Mouse (Mus musculus): ENCODE data around the gene Tmem150a. TPM values are rescaled to one million over a fixed set of nuclear protein-coding genes. Genes with fewer than 3 reads are reported as not detected.

Gene Tmem150a
- polyA plus RNA-seq, 1 experiment from 2014 or later, result 32.5 TPM

DNA sequence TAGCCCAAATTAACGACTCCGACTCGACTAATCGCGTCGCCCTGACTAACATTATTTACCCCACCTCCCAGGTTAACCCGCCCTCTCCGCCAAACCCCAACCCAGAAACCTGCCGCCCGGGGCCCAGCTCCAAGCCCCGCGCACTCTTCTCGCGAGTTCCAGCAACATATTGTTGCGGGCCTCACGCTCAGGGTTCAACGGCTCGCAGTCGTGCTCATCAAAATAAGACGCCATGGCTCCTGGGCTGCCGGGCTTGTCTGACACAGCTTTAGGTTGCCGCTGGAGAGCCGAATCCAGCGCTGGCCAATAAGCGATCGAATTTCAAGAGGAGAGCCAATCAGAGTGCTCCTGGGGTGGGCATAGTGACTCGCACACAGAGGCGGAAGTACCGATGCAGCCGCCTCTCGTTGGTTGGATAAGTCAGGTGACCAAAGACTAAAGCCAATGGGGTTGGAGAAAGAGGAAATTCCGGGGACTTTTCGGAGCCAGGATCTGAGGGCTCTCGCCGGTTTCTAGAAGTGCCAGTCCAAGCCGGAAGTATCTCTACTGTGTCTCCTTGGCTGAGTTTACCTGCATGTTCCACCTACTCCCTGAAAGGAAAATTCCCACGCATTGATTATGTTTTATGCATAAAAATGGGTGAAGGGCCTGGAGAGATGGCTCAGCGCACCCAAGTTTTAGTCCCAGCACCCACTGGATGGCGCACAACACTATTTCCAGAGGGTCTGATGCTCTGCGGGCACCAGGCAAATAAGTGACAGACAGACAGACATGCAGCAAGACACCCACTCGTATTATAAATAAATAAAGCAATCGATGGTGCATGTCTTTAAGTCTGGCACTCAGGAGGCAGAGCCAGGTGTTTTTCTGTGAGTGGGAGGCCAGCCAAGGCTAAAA, 7.1 kb downstream of the Tmem150a start:
- H3K27ac ChIP-seq, result peak overlapping the region; percentile 89
- peak overlapping the region; percentile 80 for H3K4me3 ChIP-seq (replicated peaks)
- peaks cover 31% of the 10 kb centered on the region for H3K36me3 ChIP-seq
- peak overlapping the region; percentile 82 for H3K4me2 ChIP-seq
- H3K4me1 ChIP-seq (replicated peaks), result peaks cover 56% of the 10 kb centered on the region
- 0 out of 2 replicates have a peak, but pooled peaks cover 2% of the 10 kb centered on the region for H3K27me3 ChIP-seq
- peak; percentile 96 for DNase-seq
- peak; percentile 94 for ATAC-seq (ENCODE audit: low read depth)
- peak overlapping the region; percentile 83 for H3K9ac ChIP-seq
- H3K9me3 ChIP-seq (replicated peaks), result no peaks in the 10 kb centered on the region
- WGBS (ENCODE audit: insufficient replicate concordance), result under 1% methylated on average over 42 of the region's 42 CpGs

- Histone ChIP-seq H3K9ac (no peak overlapping the region), H3K36me3 (peaks cover 29% of the 10 kb centered on the region), H3K4me1 (replicated peaks) (peaks cover 40% of the 10 kb centered on the region), H3K27ac (no peak overlapping the region), H3K9me3 (replicated peaks) (no peaks in the 10 kb centered on the region), H3K4me3 (replicated peaks) (no peak overlapping the region), H3K27me3 (no peaks in the 10 kb centered on the region), H3K4me2 (no peak overlapping the region)
- no peak for ATAC-seq (ENCODE audit: low read depth)
- DNase-seq, result no peak
- WGBS (ENCODE audit: insufficient replicate concordance), result 41% methylated on average over 7 of the region's 7 CpGs
Measured at GRCm38 (mm10) chr6:72364009-72364408, 8.8 kb downstream of the Tmem150a start.

GRCm38 (mm10) chr6:72364985-72365384, 9.7 kb downstream of the Tmem150a start:
- DNase-seq (no peak), ATAC-seq (ENCODE audit: low read depth) (no peak)
- Histone ChIP-seq H3K4me1 (replicated peaks) (peaks cover 37% of the 10 kb centered on the region), H3K4me3 (replicated peaks) (no peak overlapping the region), H3K27me3 (no peaks in the 10 kb centered on the region), H3K36me3 (peaks cover 28% of the 10 kb centered on the region), H3K9ac (no peak overlapping the region), H3K4me2 (no peak overlapping the region), H3K27ac (no peak overlapping the region), H3K9me3 (replicated peaks) (no peaks in the 10 kb centered on the region)
- 52% methylated on average over 6 of the region's 6 CpGs for WGBS (ENCODE audit: insufficient replicate concordance)

DNA sequence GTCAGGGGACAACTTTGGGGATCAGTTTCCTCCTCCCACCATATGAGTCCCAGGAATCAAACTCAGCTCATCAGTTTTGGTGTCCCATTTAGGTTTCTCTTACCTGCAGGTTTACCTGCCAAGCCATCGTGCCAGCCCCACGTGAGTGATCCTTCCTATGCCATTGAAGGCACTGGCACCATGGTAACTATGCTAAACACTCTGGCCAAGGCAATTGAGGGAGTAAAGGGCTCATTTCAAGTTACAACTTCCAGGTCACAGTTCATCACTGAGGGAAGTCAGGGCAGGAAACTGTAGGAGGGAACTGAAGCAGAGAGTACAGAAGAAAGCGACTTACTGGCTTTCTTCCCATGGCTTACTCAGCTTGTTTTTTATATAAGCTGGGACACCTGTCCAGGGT, 11.1 kb downstream of the Tmem150a start:
- Histone ChIP-seq H3K9ac (no peak overlapping the region), H3K27me3 (no peaks in the 10 kb centered on the region), H3K4me3 (replicated peaks) (no peak overlapping the region), H3K36me3 (peaks cover 25% of the 10 kb centered on the region), H3K4me1 (replicated peaks) (peaks cover 37% of the 10 kb centered on the region), H3K4me2 (no peak overlapping the region), H3K9me3 (replicated peaks) (no peaks in the 10 kb centered on the region), H3K27ac (no peak overlapping the region)
- WGBS (ENCODE audit: insufficient replicate concordance), result 69% methylated on average over 3 of the region's 3 CpGs
- no peak for DNase-seq
- no peak for ATAC-seq (ENCODE audit: low read depth)

DNA sequence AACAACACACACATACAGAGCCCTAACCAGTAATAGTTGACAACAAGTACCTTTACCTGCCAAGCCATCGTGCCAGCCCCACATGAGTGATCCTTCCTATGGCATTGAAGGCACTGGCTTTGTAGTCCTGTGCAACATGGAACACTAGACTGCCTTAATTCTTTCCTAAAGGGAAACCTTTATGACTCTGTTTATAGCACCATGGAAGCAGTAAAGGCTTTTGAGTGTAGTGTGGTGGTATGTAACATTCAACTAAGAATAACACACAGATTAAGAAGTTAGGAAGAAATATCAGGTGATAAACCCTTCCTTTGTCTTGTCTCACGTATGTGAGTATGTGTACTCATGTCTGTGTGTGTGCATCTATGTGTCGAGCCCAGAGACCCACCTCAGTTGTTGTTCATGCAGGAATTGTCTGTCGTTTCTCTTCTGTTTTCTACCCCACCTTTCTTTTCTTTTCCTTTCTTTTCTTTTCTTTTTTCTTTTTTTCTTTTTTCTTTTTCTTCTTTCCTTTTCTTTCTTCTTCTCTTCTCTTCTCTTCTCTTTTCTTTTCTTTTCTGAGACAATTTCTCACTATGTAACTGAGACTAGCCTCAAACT, 11.7 kb downstream of the Tmem150a start, which contains the start of gene Rnf181:
TSS of gene Rnf181 (minus strand) at position 113 of the 600 bp plus-strand sequence.
- no peak within 1 kb of the TSS for H3K9ac ChIP-seq
- H3K4me3 ChIP-seq (replicated peaks), result no peak within 1 kb of the TSS
- no peaks in the 10 kb centered on the region for H3K27me3 ChIP-seq
- H3K36me3 ChIP-seq, result peaks cover 25% of the 10 kb centered on the region
- no peak for ATAC-seq (ENCODE audit: low read depth)
- 69% methylated on average over 4 of the region's 4 CpGs for WGBS (ENCODE audit: insufficient replicate concordance)
- no peak within 1 kb of the TSS for H3K27ac ChIP-seq
- H3K9me3 ChIP-seq (replicated peaks), result no peaks in the 10 kb centered on the region
- H3K4me2 ChIP-seq, result no peak within 1 kb of the TSS
- no peak for DNase-seq
- H3K4me1 ChIP-seq (replicated peaks), result peaks cover 37% of the 10 kb centered on the region

- Histone ChIP-seq H3K9ac (no peak overlapping the region), H3K4me3 (replicated peaks) (no peak overlapping the region), H3K4me1 (replicated peaks) (peaks cover 42% of the 10 kb centered on the region), H3K27me3 (no peaks in the 10 kb centered on the region), H3K36me3 (peaks cover 25% of the 10 kb centered on the region), H3K27ac (no peak overlapping the region), H3K9me3 (replicated peaks) (no peaks in the 10 kb centered on the region), H3K4me2 (no peak overlapping the region)
- ATAC-seq (ENCODE audit: low read depth) (no peak), DNase-seq (no peak)
- WGBS (ENCODE audit: insufficient replicate concordance), result 74% methylated on average over 4 of the region's 4 CpGs
Measured at GRCm38 (mm10) chr6:72367460-72367974, 12.3 kb downstream of the Tmem150a start.

- no peak overlapping the region for H3K4me3 ChIP-seq (replicated peaks)
- no peak for DNase-seq
- peaks cover 25% of the 10 kb centered on the region for H3K36me3 ChIP-seq
- H3K9me3 ChIP-seq (replicated peaks), result no peaks in the 10 kb centered on the region
- H3K27ac ChIP-seq, result peak overlapping the region; percentile 40; the same call in 1 of the 2 replicates
- ATAC-seq (ENCODE audit: low read depth), result no peak
- no peaks in the 10 kb centered on the region for H3K27me3 ChIP-seq
- H3K4me2 ChIP-seq, result no peak overlapping the region
- peaks cover 50% of the 10 kb centered on the region for H3K4me1 ChIP-seq (replicated peaks)
- H3K9ac ChIP-seq, result no peak overlapping the region
- 75% methylated on average over 4 of the region's 4 CpGs for WGBS (ENCODE audit: insufficient replicate concordance)
Measured at GRCm38 (mm10) chr6:72369557-72369956, 14.3 kb downstream of the Tmem150a start.

- Histone ChIP-seq H3K27ac (peak overlapping the region; percentile 50; the same call in 1 of the 2 replicates), H3K4me1 (replicated peaks) (peaks cover 56% of the 10 kb centered on the region), H3K9ac (no peak overlapping the region), H3K9me3 (replicated peaks) (no peaks in the 10 kb centered on the region), H3K27me3 (no peaks in the 10 kb centered on the region), H3K4me2 (no peak overlapping the region), H3K4me3 (replicated peaks) (no peak overlapping the region), H3K36me3 (peaks cover 25% of the 10 kb centered on the region)
- no peak for DNase-seq
- no peak for ATAC-seq (ENCODE audit: low read depth)
- 78% methylated on average over 12 of the region's 12 CpGs for WGBS (ENCODE audit: insufficient replicate concordance)
Measured at GRCm38 (mm10) chr6:72370091-72370490, 14.8 kb downstream of the Tmem150a start.

GRCm38 (mm10) chr6:72371147-72371546, 15.9 kb downstream of the Tmem150a start:
- peaks cover 66% of the 10 kb centered on the region for H3K4me1 ChIP-seq (replicated peaks)

GRCm38 (mm10) chr6:72371571-72371970, 16.3 kb downstream of the Tmem150a start:
- Histone ChIP-seq H3K4me1 (replicated peaks) (peaks cover 71% of the 10 kb centered on the region), H3K9ac (no peak overlapping the region; the same call in 1 of the 2 replicates), H3K27ac (peak overlapping the region; percentile 50; the same call in 1 of the 2 replicates), H3K27me3 (no peaks in the 10 kb centered on the region), H3K9me3 (replicated peaks) (no peaks in the 10 kb centered on the region), H3K4me3 (replicated peaks) (no peak overlapping the region), H3K4me2 (no peak overlapping the region), H3K36me3 (peaks cover 25% of the 10 kb centered on the region)
- DNase-seq (no peak), ATAC-seq (ENCODE audit: low read depth) (no peak)
- 50% methylated on average over 1 of the region's 1 CpGs for WGBS (ENCODE audit: insufficient replicate concordance)

More at GRCm38 (mm10) chr6:72371147-72371546, 15.9 kb downstream of the Tmem150a start:
- DNase-seq, result no peak
- WGBS (ENCODE audit: insufficient replicate concordance), result 63% methylated on average over 5 of the region's 5 CpGs
- Histone ChIP-seq H3K4me2 (no peak overlapping the region), H3K4me3 (replicated peaks) (no peak overlapping the region), H3K27me3 (no peaks in the 10 kb centered on the region), H3K9ac (no peak overlapping the region; the same call in 1 of the 2 replicates), H3K36me3 (peaks cover 25% of the 10 kb centered on the region), H3K27ac (peak overlapping the region; percentile 50), H3K9me3 (replicated peaks) (no peaks in the 10 kb centered on the region)
- no peak for ATAC-seq (ENCODE audit: low read depth)

- Histone ChIP-seq H3K9ac (no peak overlapping the region), H3K27me3 (no peaks in the 10 kb centered on the region), H3K4me2 (no peak overlapping the region), H3K36me3 (peaks cover 23% of the 10 kb centered on the region), H3K4me3 (replicated peaks) (no peak overlapping the region), H3K27ac (no peak overlapping the region), H3K9me3 (replicated peaks) (no peaks in the 10 kb centered on the region), H3K4me1 (replicated peaks) (peaks cover 86% of the 10 kb centered on the region)
- DNase-seq (no peak), ATAC-seq (ENCODE audit: low read depth) (no peak)
- 81% methylated on average over 4 of the region's 4 CpGs for WGBS (ENCODE audit: insufficient replicate concordance)
Measured at GRCm38 (mm10) chr6:72373184-72373583, 17.9 kb downstream of the Tmem150a start.
